Mouse (Mus musculus) lung, adult 2 months (tissue): ENCODE results near the gene Krt87.

Experiments used
- CTCF ChIP-seq: fragments of 200-500 bp; IDR thresholded peaks from 2 replicates; pipeline ENCODE4 v1.5.1; 2011; ENCODE audit warnings: mild to moderate bottlenecking, low read length, control low read depth; ENCODE audit not compliant: insufficient read depth
- POLR2A ChIP-seq: fragments of 200-500 bp; IDR thresholded peaks from 2 replicates; pipeline ENCODE4 v1.6.1; 2011; ENCODE audit warnings: low read depth, mild to moderate bottlenecking, control low read depth, low read length, borderline replicate concordance; ENCODE audit errors: extremely low read depth

- no peak for TF ChIP-seq POLR2A
- TF ChIP-seq CTCF = no peak
These were observed 2.0 kb downstream of the Krt87 start for GRCm38 (mm10) chr15:101436611-101437010.
